Mouse (Mus musculus): ENCODE measurements at regions not wholly inside any gene's neighbourhood (a gene's known extent, or its start where the extent isn't known, plus 50 kb on each side); places are given as distances from the start of the nearest gene placed in this dataset.

DNA sequence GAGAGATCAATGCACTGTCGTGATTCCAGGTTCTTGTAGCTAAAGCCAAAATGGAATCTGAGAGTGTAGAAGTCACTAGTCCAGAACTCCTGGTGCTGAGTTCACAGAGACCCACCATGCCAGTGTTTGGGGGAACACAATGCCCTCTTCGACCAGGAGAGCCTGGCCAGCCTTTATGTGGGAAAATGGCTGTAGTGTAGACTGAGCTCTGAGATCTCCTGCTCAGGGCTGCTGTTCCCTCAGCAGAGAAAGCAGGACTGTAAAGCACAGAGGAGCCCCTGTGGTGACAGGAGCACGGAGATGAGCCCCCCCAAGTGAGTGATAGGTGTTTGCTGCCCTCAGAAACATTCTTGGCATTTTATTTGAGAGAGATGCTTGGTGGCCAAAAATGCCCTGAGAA is 129.2 kb upstream of the Tut7 start:
- no peak for TF ChIP-seq CTCF (IDR thresholded peaks at IDR 0.05; ENCODE audit: extremely low read depth, insufficient read depth, low read length)
- TF ChIP-seq POLR2A (IDR thresholded peaks at IDR 0.05; ENCODE audit: extremely low read depth, insufficient read depth, low read length): no peak
- no peak overlapping the region for H3K27ac ChIP-seq (ENCODE audit: insufficient read depth, low read length)
- no peaks in the 10 kb centered on the region for H3K4me1 ChIP-seq (ENCODE audit: control insufficient read depth, insufficient read depth, low read length)
- H3K4me3 ChIP-seq (ENCODE audit: insufficient read depth, low read length): no peak overlapping the region

DNA sequence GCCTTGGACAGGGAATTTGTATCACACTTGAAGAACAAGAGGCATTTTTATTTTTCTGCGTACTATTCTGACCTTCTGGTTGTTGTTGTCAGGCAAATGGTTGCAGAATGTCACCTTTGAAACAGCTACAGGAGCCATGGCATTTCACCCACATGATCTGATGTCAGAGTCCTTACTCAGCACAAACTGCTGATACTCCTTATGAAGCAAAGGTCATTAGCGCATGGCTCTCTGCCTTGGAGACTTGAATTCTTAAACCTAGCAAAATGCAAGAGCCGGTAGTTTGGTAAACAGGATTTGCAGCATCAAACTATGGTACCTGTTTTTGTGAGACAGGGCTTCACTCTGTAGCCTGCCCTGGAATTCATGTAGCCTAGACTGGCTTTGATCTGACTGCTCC is 127.3 kb upstream of the Tut7 start:
- no peak overlapping the region for H3K27ac ChIP-seq (ENCODE audit: insufficient read depth, low read length)
- TF ChIP-seq CTCF (IDR thresholded peaks at IDR 0.05; ENCODE audit: extremely low read depth, insufficient read depth, low read length): no peak
- no peak for TF ChIP-seq POLR2A (IDR thresholded peaks at IDR 0.05; ENCODE audit: extremely low read depth, insufficient read depth, low read length)
- no peak overlapping the region for H3K4me3 ChIP-seq (ENCODE audit: insufficient read depth, low read length)
- no peaks in the 10 kb centered on the region for H3K4me1 ChIP-seq (ENCODE audit: control insufficient read depth, insufficient read depth, low read length)

DNA sequence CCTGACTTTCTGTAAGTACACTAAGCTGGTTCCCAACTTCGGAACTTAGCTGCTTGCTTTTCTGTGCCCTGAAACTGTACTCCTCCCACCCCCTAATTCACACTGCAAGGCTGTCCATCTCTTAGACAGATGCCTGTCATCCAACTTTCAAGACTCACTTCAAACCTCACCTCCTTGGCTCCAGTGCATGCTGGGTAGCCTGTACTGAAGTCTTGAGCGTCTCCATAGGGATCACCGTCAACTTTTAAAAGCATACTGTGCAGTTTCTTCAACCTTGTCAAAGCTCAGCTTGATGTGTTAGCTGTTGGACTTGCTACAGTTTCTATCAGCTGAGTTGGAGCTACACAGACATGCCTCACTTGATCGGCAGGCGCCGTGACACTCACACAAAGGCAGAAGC is 126.5 kb upstream of the Tut7 start:
- Histone ChIP-seq H3K4me3 (ENCODE audit: insufficient read depth, low read length) (no peak overlapping the region), H3K4me1 (ENCODE audit: control insufficient read depth, insufficient read depth, low read length) (no peaks in the 10 kb centered on the region), H3K27ac (ENCODE audit: insufficient read depth, low read length) (no peak overlapping the region)
- TF ChIP-seq POLR2A (IDR thresholded peaks at IDR 0.05; ENCODE audit: extremely low read depth, insufficient read depth, low read length) (no peak), CTCF (IDR thresholded peaks at IDR 0.05; ENCODE audit: extremely low read depth, insufficient read depth, low read length) (no peak)

DNA sequence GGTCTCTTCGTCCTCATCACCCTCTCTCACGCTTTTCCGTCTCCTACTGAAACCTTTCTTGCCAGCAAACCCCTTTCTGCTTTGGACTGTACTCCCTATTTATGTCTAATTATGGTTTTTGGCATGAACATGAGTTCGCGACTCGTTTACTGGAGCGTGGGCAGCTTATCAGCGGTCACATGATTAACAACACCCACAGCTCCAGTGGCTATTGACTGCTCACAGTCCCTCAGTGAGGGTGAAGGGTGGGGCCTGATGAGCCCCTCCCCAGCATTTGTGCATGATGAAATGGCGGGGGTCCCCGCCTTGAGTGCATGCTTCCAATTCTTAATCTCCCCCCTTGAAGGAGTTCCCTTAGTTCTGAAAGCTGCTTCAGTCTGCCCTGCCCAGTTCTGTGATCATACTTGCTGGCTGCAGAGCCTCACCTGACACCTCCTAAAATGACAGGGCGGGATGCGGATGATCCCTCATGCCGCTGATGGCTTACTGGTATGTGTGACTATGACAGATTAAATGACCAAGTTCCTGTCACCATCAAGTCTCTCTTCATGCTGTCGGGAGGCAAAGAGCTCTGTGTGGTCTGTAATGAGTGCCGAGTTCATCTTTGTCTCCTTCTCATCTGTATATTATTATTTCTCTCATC is 125.7 kb upstream of the Tut7 start:
- TF ChIP-seq CTCF (IDR thresholded peaks at IDR 0.05; ENCODE audit: extremely low read depth, insufficient read depth, low read length) (no peak), POLR2A (IDR thresholded peaks at IDR 0.05; ENCODE audit: extremely low read depth, insufficient read depth, low read length) (no peak)
- H3K27ac ChIP-seq (ENCODE audit: insufficient read depth, low read length): no peak overlapping the region
- no peaks in the 10 kb centered on the region for H3K4me1 ChIP-seq (ENCODE audit: control insufficient read depth, insufficient read depth, low read length)
- H3K4me3 ChIP-seq (ENCODE audit: insufficient read depth, low read length): no peak overlapping the region

DNA sequence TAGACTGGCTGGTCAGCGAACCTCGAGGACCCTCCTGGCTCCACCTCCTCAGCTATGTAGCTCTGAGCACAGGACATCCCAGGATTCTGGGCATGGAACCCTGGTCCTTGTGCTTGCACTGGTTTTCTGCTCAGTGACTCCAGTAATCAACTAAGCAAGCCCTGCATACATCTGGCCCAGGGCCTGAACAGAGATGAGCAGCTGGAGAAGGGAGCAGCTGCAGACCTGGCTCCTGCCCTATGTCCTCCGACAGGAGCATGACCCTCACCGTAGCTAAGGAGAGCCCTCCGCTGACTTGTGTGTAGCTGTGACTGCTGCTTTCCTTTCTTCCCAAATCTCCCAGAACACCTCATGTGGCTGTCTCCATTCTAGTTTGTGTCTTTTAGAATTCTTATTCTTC is 124.5 kb upstream of the Tut7 start:
- Histone ChIP-seq H3K4me3 (ENCODE audit: insufficient read depth, low read length) (no peak overlapping the region), H3K4me1 (ENCODE audit: control insufficient read depth, insufficient read depth, low read length) (no peaks in the 10 kb centered on the region), H3K27ac (ENCODE audit: insufficient read depth, low read length) (no peak overlapping the region)
- TF ChIP-seq CTCF (IDR thresholded peaks at IDR 0.05; ENCODE audit: extremely low read depth, insufficient read depth, low read length): no peak
- no peak for TF ChIP-seq POLR2A (IDR thresholded peaks at IDR 0.05; ENCODE audit: extremely low read depth, insufficient read depth, low read length)

DNA sequence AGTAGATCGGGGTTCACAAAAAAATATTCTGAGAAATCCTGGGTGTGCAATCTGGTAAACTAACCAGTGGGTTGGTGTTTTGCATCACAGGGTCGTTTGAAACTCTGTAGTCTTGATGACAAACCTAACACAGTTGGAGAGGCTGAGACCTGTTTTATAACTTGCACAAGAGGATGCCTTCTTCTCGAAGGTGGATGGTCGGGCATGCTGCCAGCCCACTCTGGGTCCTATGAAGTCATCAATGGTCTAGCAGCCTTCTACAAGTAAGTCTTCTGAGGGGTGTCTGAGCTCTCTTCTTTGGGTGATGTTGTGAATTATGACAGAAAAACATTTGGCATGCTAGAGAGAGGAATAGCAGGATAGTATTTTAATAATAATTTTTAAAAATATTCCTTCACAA is 123.6 kb upstream of the Tut7 start:
- H3K4me1 ChIP-seq (ENCODE audit: control insufficient read depth, insufficient read depth, low read length): no peaks in the 10 kb centered on the region
- no peak overlapping the region for H3K4me3 ChIP-seq (ENCODE audit: insufficient read depth, low read length)
- H3K27ac ChIP-seq (ENCODE audit: insufficient read depth, low read length): no peak overlapping the region
- TF ChIP-seq POLR2A (IDR thresholded peaks at IDR 0.05; ENCODE audit: extremely low read depth, insufficient read depth, low read length) (no peak), CTCF (IDR thresholded peaks at IDR 0.05; ENCODE audit: extremely low read depth, insufficient read depth, low read length) (no peak)

DNA sequence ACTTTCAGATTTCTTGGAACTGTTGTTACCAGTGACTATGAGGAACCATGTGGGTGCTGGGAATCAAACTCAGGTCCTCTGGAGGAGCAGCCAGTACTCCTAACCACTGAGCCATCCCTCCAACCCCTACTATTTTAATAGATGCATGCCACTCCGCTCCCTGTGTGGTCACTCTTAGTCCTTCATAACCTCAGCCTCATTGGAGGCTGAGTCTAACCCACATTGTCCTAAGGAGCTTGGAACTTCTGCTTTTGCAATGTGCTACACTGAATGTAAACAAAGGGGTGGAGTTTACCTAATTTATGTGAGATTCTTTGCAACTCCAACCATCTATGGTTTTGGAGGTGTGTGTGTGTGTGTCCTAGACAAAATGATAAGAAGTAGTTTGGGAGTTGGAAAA is 122.7 kb upstream of the Tut7 start:
- H3K27ac ChIP-seq (ENCODE audit: insufficient read depth, low read length): no peak overlapping the region
- no peak overlapping the region for H3K4me3 ChIP-seq (ENCODE audit: insufficient read depth, low read length)
- TF ChIP-seq CTCF (IDR thresholded peaks at IDR 0.05; ENCODE audit: extremely low read depth, insufficient read depth, low read length) (no peak), POLR2A (IDR thresholded peaks at IDR 0.05; ENCODE audit: extremely low read depth, insufficient read depth, low read length) (no peak)
- no peaks in the 10 kb centered on the region for H3K4me1 ChIP-seq (ENCODE audit: control insufficient read depth, insufficient read depth, low read length)

DNA sequence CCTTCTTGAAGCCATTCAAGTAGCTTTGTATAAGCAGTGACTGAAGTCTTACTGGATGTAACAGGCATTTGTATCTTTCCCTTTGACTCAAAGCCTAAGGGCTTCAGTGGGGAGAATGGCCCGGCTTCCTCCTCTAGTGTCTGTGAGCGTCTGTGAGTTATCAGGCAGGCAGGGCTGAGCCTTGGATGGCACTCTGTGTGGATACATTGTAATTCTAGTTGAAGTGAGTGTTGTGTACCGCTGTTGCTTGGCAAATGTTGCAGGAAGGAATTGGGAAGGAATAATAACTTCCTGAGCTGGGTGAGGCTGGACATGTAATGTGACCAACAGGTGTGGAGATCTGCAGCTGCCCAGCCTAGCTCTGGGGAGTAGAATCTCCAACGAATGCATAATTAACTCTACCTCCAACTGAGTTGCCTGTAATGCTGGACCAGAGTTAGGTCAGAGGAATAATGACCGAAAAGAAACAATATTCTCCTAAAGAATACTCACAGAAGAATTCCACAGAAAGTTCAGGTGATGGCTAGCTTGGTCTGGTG is 120.7 kb upstream of the Tut7 start:
- Histone ChIP-seq H3K4me3 (ENCODE audit: insufficient read depth, low read length) (no peak overlapping the region), H3K27ac (ENCODE audit: insufficient read depth, low read length) (no peak overlapping the region), H3K4me1 (ENCODE audit: control insufficient read depth, insufficient read depth, low read length) (no peaks in the 10 kb centered on the region)
- TF ChIP-seq CTCF (IDR thresholded peaks at IDR 0.05; ENCODE audit: extremely low read depth, insufficient read depth, low read length) (no peak), POLR2A (IDR thresholded peaks at IDR 0.05; ENCODE audit: extremely low read depth, insufficient read depth, low read length) (no peak)

DNA sequence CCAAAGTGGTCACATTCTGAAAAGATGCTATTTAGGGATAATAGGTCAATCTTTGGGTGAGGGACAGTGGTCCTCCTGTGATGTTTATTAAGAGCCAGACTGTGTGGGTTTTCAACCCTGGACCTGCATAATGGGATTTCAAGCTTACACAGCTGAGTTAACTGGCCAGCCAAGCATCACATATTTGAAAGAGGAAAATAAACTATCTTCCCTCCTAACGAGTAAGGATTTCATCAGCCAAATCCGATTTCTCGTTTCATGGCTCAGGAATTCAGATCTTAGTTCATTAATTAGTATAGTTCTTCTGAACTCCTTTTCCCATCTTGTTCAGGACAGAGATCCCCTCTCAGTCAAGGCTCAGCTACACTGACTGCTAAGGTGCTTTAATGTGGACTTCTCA is 120.1 kb upstream of the Tut7 start:
- no peak overlapping the region for H3K27ac ChIP-seq (ENCODE audit: insufficient read depth, low read length)
- no peaks in the 10 kb centered on the region for H3K4me1 ChIP-seq (ENCODE audit: control insufficient read depth, insufficient read depth, low read length)
- no peak for TF ChIP-seq POLR2A (IDR thresholded peaks at IDR 0.05; ENCODE audit: extremely low read depth, insufficient read depth, low read length)
- no peak overlapping the region for H3K4me3 ChIP-seq (ENCODE audit: insufficient read depth, low read length)

DNA sequence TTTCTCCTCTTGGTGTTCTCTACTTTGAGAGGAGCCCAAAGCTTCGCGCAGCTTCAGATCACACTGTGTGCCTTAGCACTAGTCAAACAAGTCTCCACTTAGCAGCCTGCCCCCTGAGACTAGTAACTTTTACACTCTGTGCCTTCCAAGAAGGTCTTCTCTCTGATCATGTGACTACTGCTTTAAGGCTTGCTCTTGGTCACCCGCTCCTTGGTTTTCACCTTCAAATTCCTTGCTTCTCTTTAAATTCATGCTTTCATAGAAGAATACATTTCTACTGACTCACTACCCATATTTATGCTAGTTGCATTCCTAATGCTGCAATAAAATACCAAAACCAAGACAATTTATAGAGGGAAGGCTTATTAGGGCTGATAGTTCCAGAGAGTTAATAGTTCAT is 118.6 kb upstream of the Tut7 start:
- H3K4me3 ChIP-seq (ENCODE audit: insufficient read depth, low read length): no peak overlapping the region
- H3K4me1 ChIP-seq (ENCODE audit: control insufficient read depth, insufficient read depth, low read length): no peaks in the 10 kb centered on the region
- TF ChIP-seq CTCF (IDR thresholded peaks at IDR 0.05; ENCODE audit: extremely low read depth, insufficient read depth, low read length): no peak
- TF ChIP-seq POLR2A (IDR thresholded peaks at IDR 0.05; ENCODE audit: extremely low read depth, insufficient read depth, low read length): no peak
- H3K27ac ChIP-seq (ENCODE audit: insufficient read depth, low read length): no peak overlapping the region

All from cortical plate, adult 2 months (tissue).